ENCODE assay signal across 18 mouse cellular contexts in the genomic region with DNA sequence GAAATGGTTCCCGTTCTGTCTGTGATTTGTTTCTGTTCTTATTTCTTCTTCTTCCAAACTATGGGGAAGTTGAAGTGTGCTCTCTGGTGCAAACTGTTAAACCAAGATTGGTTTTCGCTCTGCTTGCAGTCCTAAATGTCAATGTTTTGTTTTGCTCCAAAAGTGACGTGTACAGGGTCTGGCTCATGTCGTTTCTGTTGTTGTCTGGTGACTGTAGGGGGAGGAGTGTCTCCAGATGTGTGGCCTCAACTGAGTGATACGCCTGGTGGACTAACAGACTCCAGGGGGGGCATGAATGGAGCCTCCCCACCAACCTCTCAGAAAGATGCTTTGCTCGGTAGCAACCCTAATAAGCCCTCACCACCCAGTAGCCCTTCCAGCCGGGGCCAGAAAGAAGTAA.
A peak's percentile ranks its signal among the peaks of the same experiment; 100 is the strongest.
DNase-seq lines count a peak whose midpoint lies in the region; ATAC-seq and TF ChIP-seq lines count a peak whose summit lies in the region.
"Had no signal": no experiment of that assay in that cellular context is flagged by ENCODE, and none has a peak within 500 bp of the region (broad histone marks: within the 10 kb centered on the region; RNA-seq: fewer than 3 reads in every experiment).

No protein-coding gene starts in this region.

- H3K27me3 ChIP-seq in liver, adult 2 months (ENCODE audit: control insufficient read depth, insufficient read depth, low read length) = no peaks in the 10 kb centered on the region
- H3K27me3 ChIP-seq in liver, embryonic 11.5 days (replicated peaks; ENCODE audit: control insufficient read depth, insufficient read depth, low read length) = no peaks in the 10 kb centered on the region
- H3K27me3 ChIP-seq in small intestine, adult 2 months (ENCODE audit: control insufficient read depth, insufficient read depth, low read length) = no peaks in the 10 kb centered on the region
- H3K27me3 ChIP-seq: hindbrain, embryonic 15.5 days; intestine, embryonic 15.5 days had no signal

- no peak for TF ChIP-seq CTCF in gastrocnemius, adult 2 months (IDR thresholded peaks at IDR 0.05)
- TF ChIP-seq CTCF in liver, adult 2 months (IDR thresholded peaks at IDR 0.05; ENCODE audit: low read depth, low read length) = no peak
- TF ChIP-seq CTCF in small intestine, adult 2 months (IDR thresholded peaks at IDR 0.05; ENCODE audit: extremely low read depth, insufficient read length, insufficient replicate concordance, low read depth, low read length) = no peak

- peaks cover 3% of the 10 kb centered on the region; the same call in 1 of the 2 replicates for H3K4me1 ChIP-seq in liver, adult 2 months (ENCODE audit: control insufficient read depth, insufficient read depth, low read length)
- H3K4me1 ChIP-seq in liver, embryonic 11.5 days (replicated peaks; ENCODE audit: control insufficient read depth, insufficient read depth, low read length) = no peaks in the 10 kb centered on the region; the same call in 1 of the 2 replicates
- no peaks in the 10 kb centered on the region for H3K4me1 ChIP-seq in small intestine, adult 2 months (ENCODE audit: control insufficient read depth, insufficient read depth, insufficient read length, low read length)
- H3K4me1 ChIP-seq: hindbrain, embryonic 15.5 days; intestine, embryonic 15.5 days had no signal

- WGBS in liver, adult 2 months = 73% methylated on average over 7 of the region's 7 CpGs
- WGBS in liver, embryonic 11.5 days = 66% methylated on average over 7 of the region's 7 CpGs
- 63% methylated on average over 7 of the region's 7 CpGs for WGBS in small intestine, adult 2 months

- intact Hi-C loops in gastrocnemius, adult 2 months (cut with DNase I) = loop anchor here (5.0 kb wide), 1 partner anchor 115 kb away; no protein-coding TSS in a partner anchor

- no peak overlapping the region for H3K4me3 ChIP-seq in gastrocnemius, adult 2 months
- no peak overlapping the region; the same call in 1 of the 2 replicates for H3K4me3 ChIP-seq in liver, adult 2 months (ENCODE audit: insufficient read depth, low read depth, low read length)
- H3K4me3 ChIP-seq in liver, embryonic 11.5 days (ENCODE audit: low read depth, low read length) = no peak overlapping the region
- H3K4me3 ChIP-seq in small intestine, adult 2 months (ENCODE audit: low read depth, low read length) = no peak overlapping the region
- H3K4me3 ChIP-seq: forebrain, embryonic 10.5 days; hindbrain, embryonic 15.5 days; intestine, embryonic 15.5 days; left cerebral cortex, adult 2 months had no signal

- H3K79me2 ChIP-seq in liver, adult 2 months (ENCODE audit: control insufficient read depth, insufficient read depth, low read length) = no peaks in the 10 kb centered on the region

- no peak for DNase-seq in gastrocnemius, adult 2 months
- no peak for DNase-seq in gastrocnemius, postnatal 10 days
- peak; percentile 49 for DNase-seq in liver, adult 2 months (ENCODE audit: extremely low read depth, low read depth, low spot score)
- no peak for DNase-seq in liver, embryonic 11.5 days (ENCODE audit: low spot score)
- no peak for DNase-seq in cerebellum, postnatal 14 days
- DNase-seq: adrenal gland, postnatal 10 days; cerebellum, adult 11 months; cerebellum, adult 9-11 months; gastrocnemius, postnatal 25 days; layer of hippocampus, adult 9-11 months; lung, postnatal 14 days had no signal

- no peaks in the 10 kb centered on the region for H3K9me3 ChIP-seq in liver, embryonic 11.5 days (ENCODE audit: control insufficient read depth, low read length)
- H3K9me3 ChIP-seq: forebrain, embryonic 10.5 days; hindbrain, embryonic 15.5 days; intestine, embryonic 15.5 days had no signal

- peak overlapping the region; percentile 43; the same call in 1 of the 2 replicates for H3K27ac ChIP-seq in gastrocnemius, adult 2 months
- peak overlapping the region; percentile 16 for H3K27ac ChIP-seq in liver, adult 2 months (replicated peaks; ENCODE audit: insufficient read depth, low read depth, low read length)
- no peak overlapping the region for H3K27ac ChIP-seq in liver, embryonic 11.5 days (ENCODE audit: low read depth, low read length)
- peak overlapping the region; percentile 27; the same call in 1 of the 2 replicates for H3K27ac ChIP-seq in small intestine, adult 2 months (ENCODE audit: insufficient read depth, low read depth, low read length)
- H3K27ac ChIP-seq: forebrain, embryonic 10.5 days; hindbrain, embryonic 15.5 days; intestine, embryonic 15.5 days; left cerebral cortex, adult 2 months had no signal

- ATAC-seq in liver, embryonic 11.5 days (replicated peaks; ENCODE audit: low FRiP score) = no peak
- ATAC-seq in common myeloid progenitor, adult 5-6 weeks (replicated peaks; ENCODE audit: low read depth, poor library complexity, severe bottlenecking) = peak; percentile 15; the same call in 1 of the 2 replicates
- ATAC-seq: forebrain, embryonic 16.5 days; intestine, embryonic 15.5 days had no signal

- no peaks in the 10 kb centered on the region for H3K36me3 ChIP-seq in liver, adult 2 months (ENCODE audit: control insufficient read depth, insufficient read depth, low read length)
- H3K36me3 ChIP-seq in liver, embryonic 11.5 days (ENCODE audit: control insufficient read depth, insufficient read depth, low read length) = no peaks in the 10 kb centered on the region; the same call in 1 of the 2 replicates
- H3K36me3 ChIP-seq in small intestine, adult 2 months (ENCODE audit: control insufficient read depth, insufficient read depth, low read length) = no peaks in the 10 kb centered on the region
- H3K36me3 ChIP-seq: forebrain, embryonic 10.5 days; hindbrain, embryonic 15.5 days; intestine, embryonic 15.5 days had no signal

- no peak for TF ChIP-seq POLR2A in liver, adult 2 months (IDR thresholded peaks at IDR 0.05; ENCODE audit: extremely low read depth, insufficient read depth, low read length)
- no peak for TF ChIP-seq POLR2A in small intestine, adult 2 months (IDR thresholded peaks at IDR 0.05; ENCODE audit: low read depth, low read length)

- H3K4me2 ChIP-seq in liver, embryonic 11.5 days = no peak overlapping the region
- H3K4me2 ChIP-seq: hindbrain, embryonic 15.5 days; intestine, embryonic 15.5 days had no signal

- no peak overlapping the region for H3K9ac ChIP-seq in liver, adult 2 months (ENCODE audit: low read depth, low read length)
- H3K9ac ChIP-seq in liver, embryonic 11.5 days (ENCODE audit: low read depth, low read length) = no peak overlapping the region
- H3K9ac ChIP-seq: hindbrain, embryonic 15.5 days; intestine, embryonic 15.5 days had no signal
